Mouse (Mus musculus): ENCODE data around the gene Gm17542. TPM values are rescaled to one million over a fixed set of nuclear protein-coding genes. Genes with fewer than 3 reads are reported as not detected.

The Gm17542 gene
- polyA plus RNA-seq (2012; rRNA removed): not detected in 2 replicates

GRCm38 (mm10) chr10:58718110-58718509, at the start of gene Gm17542:
Gene Gm17542 (minus strand): TSS chr10:58718210.

GRCm38 (mm10) chr10:58675533-58675932, 42.5 kb downstream of the Gm17542 start, which contains the start of gene Edar:
Gene Edar (minus strand): TSS chr10:58675654.

Other genes with a start within 250 kb of the Gm17542 start
- gene Ccdc138, start 220.3 kb downstream of the Gm17542 start, polyA plus RNA-seq (2012; rRNA removed): 1.4 and 1.5 TPM in 2 replicates
- under 0.01 and 0.01 TPM in 2 replicates for gene Edar, start 42.6 kb downstream of the Gm17542 start, polyA plus RNA-seq (2012; rRNA removed)
- under 0.01 and 0.05 TPM in 2 replicates for gene Sh3rf3, start 95.1 kb upstream of the Gm17542 start, polyA plus RNA-seq (2012; rRNA removed)